Mouse (Mus musculus) ES-Bruce4 (cell line): Measurements from ENCODE around the gene Cavin4.

Experiments
- CTCF ChIP-seq: IDR thresholded peaks from one replicate; pipeline ENCODE4 v1.8.1; 2011; ENCODE audit warnings: low read depth, low read length
- EP300 ChIP-seq: IDR thresholded peaks from 2 replicates; pipeline ENCODE4 v1.6.1; 2011; ENCODE audit warnings: low read depth, low read length; ENCODE audit not compliant: insufficient read depth
- POLR2A ChIP-seq: IDR thresholded peaks from one replicate; pipeline ENCODE4 v1.8.1; 2011; ENCODE audit warnings: low read length; ENCODE audit not compliant: insufficient read depth

- TF ChIP-seq POLR2A (no peak), CTCF (no peak), EP300 (no peak)
Observed at GRCm38 (mm10) chr4:48715865-48716650, 52.7 kb downstream of the Cavin4 start.
